Mouse (Mus musculus): ENCODE results near the gene Rcn1. TPM values are rescaled to one million over a fixed set of nuclear protein-coding genes. Genes with fewer than 3 reads are reported as not detected.

Rcn1 gene
- polyA plus RNA-seq, 1 experiment = 97.3 TPM

GRCm38 (mm10) chr2:105375261-105375660 is 23.9 kb downstream of the Rcn1 start:
- Histone ChIP-seq H3ac (ENCODE audit: control insufficient read depth, insufficient read length, low read depth) (no peak overlapping the region), H3K36me3 (ENCODE audit: control insufficient read depth, insufficient read depth) (no peaks in the 10 kb centered on the region), H3K4me3 (ENCODE audit: insufficient read depth, poor library complexity, severe bottlenecking) (no peak overlapping the region), H3K79me2 (ENCODE audit: control insufficient read depth, insufficient read depth) (no peaks in the 10 kb centered on the region), H3K27me3 (ENCODE audit: control insufficient read depth, insufficient read depth, insufficient read length) (no peaks in the 10 kb centered on the region), H3K79me3 (ENCODE audit: low read depth) (no peaks in the 10 kb centered on the region)
- no peak for TF ChIP-seq MYOD1 (IDR thresholded peaks at IDR 0.05; ENCODE audit: control insufficient read depth, insufficient read length, low read depth)
- TF ChIP-seq MAX (IDR thresholded peaks at IDR 0.05) = no peak
- no peak for TF ChIP-seq USF1 (IDR thresholded peaks at IDR 0.05; ENCODE audit: low read depth)
- no peak for TF ChIP-seq MYOG (IDR thresholded peaks at IDR 0.05; ENCODE audit: control insufficient read depth, extremely low read depth, insufficient read length)
- no peak for TF ChIP-seq FOSL1 (IDR thresholded peaks at IDR 0.05; ENCODE audit: insufficient read depth, low read length, poor library complexity, severe bottlenecking)
- TF ChIP-seq CTCF (IDR thresholded peaks at IDR 0.05; ENCODE audit: control insufficient read depth, insufficient read depth, insufficient read length) = no peak

- Histone ChIP-seq H3K27me3 (ENCODE audit: control insufficient read depth, insufficient read depth, insufficient read length) (no peaks in the 10 kb centered on the region), H3K36me3 (ENCODE audit: control insufficient read depth, insufficient read depth) (no peaks in the 10 kb centered on the region), H3K79me2 (ENCODE audit: control insufficient read depth, insufficient read depth) (no peaks in the 10 kb centered on the region), H3K79me3 (ENCODE audit: low read depth) (no peaks in the 10 kb centered on the region), H3ac (ENCODE audit: control insufficient read depth, insufficient read length, low read depth) (no peak overlapping the region), H3K4me3 (ENCODE audit: insufficient read depth, poor library complexity, severe bottlenecking) (no peak overlapping the region)
- TF ChIP-seq CEBPB (IDR thresholded peaks at IDR 0.05; ENCODE audit: low read depth) = no peak
- TF ChIP-seq MAX (IDR thresholded peaks at IDR 0.05) = no peak
- TF ChIP-seq FOSL1 (IDR thresholded peaks at IDR 0.05; ENCODE audit: insufficient read depth, low read length, poor library complexity, severe bottlenecking) = no peak
- TF ChIP-seq USF1 (IDR thresholded peaks at IDR 0.05; ENCODE audit: low read depth) = no peak
- no peak for TF ChIP-seq MYOD1 (IDR thresholded peaks at IDR 0.05; ENCODE audit: control insufficient read depth, insufficient read length, low read depth)
- no peak for TF ChIP-seq MYOG (IDR thresholded peaks at IDR 0.05; ENCODE audit: control insufficient read depth, extremely low read depth, insufficient read length)
- TF ChIP-seq CTCF (IDR thresholded peaks at IDR 0.05; ENCODE audit: control insufficient read depth, insufficient read depth, insufficient read length) = no peak
These were observed 25.5 kb downstream of the Rcn1 start for GRCm38 (mm10) chr2:105373658-105374057.

- Histone ChIP-seq H3K36me3 (ENCODE audit: control insufficient read depth, insufficient read depth) (no peaks in the 10 kb centered on the region), H3ac (ENCODE audit: control insufficient read depth, insufficient read length, low read depth) (no peak overlapping the region), H3K4me3 (ENCODE audit: insufficient read depth, poor library complexity, severe bottlenecking) (no peak overlapping the region), H3K79me2 (ENCODE audit: control insufficient read depth, insufficient read depth) (no peaks in the 10 kb centered on the region), H3K27me3 (ENCODE audit: control insufficient read depth, insufficient read depth, insufficient read length) (no peaks in the 10 kb centered on the region), H3K79me3 (ENCODE audit: low read depth) (no peaks in the 10 kb centered on the region)
- TF ChIP-seq MYOG (IDR thresholded peaks at IDR 0.05; ENCODE audit: control insufficient read depth, extremely low read depth, insufficient read length) = no peak
These were observed 26.4 kb downstream of the Rcn1 start for GRCm38 (mm10) chr2:105372727-105373126.

- Histone ChIP-seq H3K79me3 (ENCODE audit: low read depth) (no peaks in the 10 kb centered on the region), H3K36me3 (ENCODE audit: control insufficient read depth, insufficient read depth) (no peaks in the 10 kb centered on the region), H3K79me2 (ENCODE audit: control insufficient read depth, insufficient read depth) (no peaks in the 10 kb centered on the region), H3ac (ENCODE audit: control insufficient read depth, insufficient read length, low read depth) (no peak overlapping the region), H3K4me3 (ENCODE audit: insufficient read depth, poor library complexity, severe bottlenecking) (no peak overlapping the region), H3K27me3 (ENCODE audit: control insufficient read depth, insufficient read depth, insufficient read length) (no peaks in the 10 kb centered on the region)
- TF ChIP-seq CEBPB (IDR thresholded peaks at IDR 0.05; ENCODE audit: low read depth) (no peak), MYOG (IDR thresholded peaks at IDR 0.05; ENCODE audit: control insufficient read depth, extremely low read depth, insufficient read length) (no peak), MAX (IDR thresholded peaks at IDR 0.05) (no peak)
These were observed 27.0 kb downstream of the Rcn1 start for GRCm38 (mm10) chr2:105372156-105372555.

- Histone ChIP-seq H3ac (ENCODE audit: control insufficient read depth, insufficient read length, low read depth) (no peak overlapping the region), H3K27me3 (ENCODE audit: control insufficient read depth, insufficient read depth, insufficient read length) (no peaks in the 10 kb centered on the region)
These were observed 28.4 kb downstream of the Rcn1 start for GRCm38 (mm10) chr2:105370698-105371097.

GRCm38 (mm10) chr2:105370240-105370639 is 28.9 kb downstream of the Rcn1 start:
- Histone ChIP-seq H3K79me3 (ENCODE audit: low read depth) (no peaks in the 10 kb centered on the region), H3K36me3 (ENCODE audit: control insufficient read depth, insufficient read depth) (no peaks in the 10 kb centered on the region), H3K27me3 (ENCODE audit: control insufficient read depth, insufficient read depth, insufficient read length) (no peaks in the 10 kb centered on the region), H3K4me3 (ENCODE audit: insufficient read depth, poor library complexity, severe bottlenecking) (no peak overlapping the region), H3K79me2 (ENCODE audit: control insufficient read depth, insufficient read depth) (no peaks in the 10 kb centered on the region), H3ac (ENCODE audit: control insufficient read depth, insufficient read length, low read depth) (no peak overlapping the region)
- TF ChIP-seq MAX (IDR thresholded peaks at IDR 0.05) (no peak), CTCF (IDR thresholded peaks at IDR 0.05; ENCODE audit: control insufficient read depth, insufficient read depth, insufficient read length) (no peak), USF1 (IDR thresholded peaks at IDR 0.05; ENCODE audit: low read depth) (no peak), MYOD1 (IDR thresholded peaks at IDR 0.05; ENCODE audit: control insufficient read depth, insufficient read length, low read depth) (no peak), FOSL1 (IDR thresholded peaks at IDR 0.05; ENCODE audit: insufficient read depth, low read length, poor library complexity, severe bottlenecking) (no peak), CEBPB (IDR thresholded peaks at IDR 0.05; ENCODE audit: low read depth) (no peak), MYOG (IDR thresholded peaks at IDR 0.05; ENCODE audit: control insufficient read depth, extremely low read depth, insufficient read length) (no peak)

More at GRCm38 (mm10) chr2:105370698-105371097, 28.4 kb downstream of the Rcn1 start:
- H3K4me3 ChIP-seq (ENCODE audit: insufficient read depth, poor library complexity, severe bottlenecking) = no peak overlapping the region
- no peaks in the 10 kb centered on the region for H3K79me2 ChIP-seq (ENCODE audit: control insufficient read depth, insufficient read depth)
- H3K79me3 ChIP-seq (ENCODE audit: low read depth) = no peaks in the 10 kb centered on the region
- H3K36me3 ChIP-seq (ENCODE audit: control insufficient read depth, insufficient read depth) = no peaks in the 10 kb centered on the region
- TF ChIP-seq CEBPB (IDR thresholded peaks at IDR 0.05; ENCODE audit: low read depth) (no peak), MAX (IDR thresholded peaks at IDR 0.05) (no peak)

Measured in C2C12 (cell line).